Mouse (Mus musculus): ENCODE data around the gene Spata13. TPM values are rescaled to one million over a fixed set of nuclear protein-coding genes. Genes with fewer than 3 reads are reported as not detected.

Spata13 gene
- polyA plus RNA-seq, 1 experiment from 2014 or later = 16.1 TPM

Other genes with a start within 250 kb of the Spata13 start
- gene C1qtnf9, start 134.1 kb downstream of the Spata13 start, polyA plus RNA-seq (2014; fragmentation: Nextera tagmentation; extraction: Ambion mirVana) = 0.09 and 0.19 TPM in 2 replicates
- 27.8 TPM in 2 replicates for gene Mipep, start 150.6 kb downstream of the Spata13 start, polyA plus RNA-seq (2014; fragmentation: Nextera tagmentation; extraction: Ambion mirVana)